Mouse (Mus musculus) adrenal gland, adult 8-10 months (tissue): ENCODE results near the gene Fgd2. TPM values are rescaled to one million over a fixed set of nuclear protein-coding genes. Genes with fewer than 3 reads are reported as not detected.
"Not testable (repeated sequence)": the region's sequence is repeated elsewhere in the genome, so short reads cannot be mapped to it uniquely, and the experiment has no call there.

Source experiments
- DNase-seq: peaks from one replicate; pipeline ENCODE4 v3.0.0; 2022
- total RNA-seq, 4 experiments: library from RNA; stranded (reverse); gene quantifications; 2 replicates each; pipeline ENCODE4 v1.2.4; 2022

Gene Fgd2
- total RNA-seq, 4 experiments from 2014 or later = 2.1 to 11.1 (median 6.9) TPM

DNA sequence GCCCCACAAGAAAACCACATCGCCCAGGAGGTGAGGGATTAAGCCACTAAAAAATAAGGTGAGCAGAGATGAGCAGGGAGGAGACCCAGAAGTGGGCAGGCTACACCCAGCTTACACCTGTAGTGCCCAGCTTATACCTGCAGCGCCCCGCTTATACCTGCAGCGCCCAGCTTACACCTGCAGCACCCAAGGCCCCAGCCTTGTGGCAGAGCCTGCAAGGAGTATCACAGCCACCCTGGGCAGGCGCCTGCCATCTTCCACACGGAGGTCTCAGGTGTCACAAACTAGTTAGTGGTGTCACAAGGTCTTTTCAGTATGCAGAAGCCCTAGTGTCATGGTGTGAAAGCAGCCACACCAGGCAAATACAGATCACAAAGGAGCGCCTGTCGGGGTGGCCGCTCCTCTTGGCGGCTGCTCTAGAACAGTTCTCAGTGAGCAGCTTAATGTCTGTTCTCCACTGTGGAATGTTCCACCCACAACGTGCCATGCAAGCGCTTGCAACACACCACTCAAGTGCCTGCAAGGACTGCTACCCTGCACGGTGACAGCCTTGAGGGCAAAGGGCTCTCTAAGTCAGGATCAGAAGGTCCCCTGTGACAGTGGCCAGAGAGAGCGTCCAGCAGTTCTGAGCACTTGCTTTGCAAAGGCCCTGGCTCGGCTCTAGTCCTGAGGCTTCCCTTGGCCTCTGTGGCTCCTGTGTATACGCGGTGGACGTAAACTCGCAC is 24.3 kb upstream of the Fgd2 start:
- no peak for DNase-seq

DNA sequence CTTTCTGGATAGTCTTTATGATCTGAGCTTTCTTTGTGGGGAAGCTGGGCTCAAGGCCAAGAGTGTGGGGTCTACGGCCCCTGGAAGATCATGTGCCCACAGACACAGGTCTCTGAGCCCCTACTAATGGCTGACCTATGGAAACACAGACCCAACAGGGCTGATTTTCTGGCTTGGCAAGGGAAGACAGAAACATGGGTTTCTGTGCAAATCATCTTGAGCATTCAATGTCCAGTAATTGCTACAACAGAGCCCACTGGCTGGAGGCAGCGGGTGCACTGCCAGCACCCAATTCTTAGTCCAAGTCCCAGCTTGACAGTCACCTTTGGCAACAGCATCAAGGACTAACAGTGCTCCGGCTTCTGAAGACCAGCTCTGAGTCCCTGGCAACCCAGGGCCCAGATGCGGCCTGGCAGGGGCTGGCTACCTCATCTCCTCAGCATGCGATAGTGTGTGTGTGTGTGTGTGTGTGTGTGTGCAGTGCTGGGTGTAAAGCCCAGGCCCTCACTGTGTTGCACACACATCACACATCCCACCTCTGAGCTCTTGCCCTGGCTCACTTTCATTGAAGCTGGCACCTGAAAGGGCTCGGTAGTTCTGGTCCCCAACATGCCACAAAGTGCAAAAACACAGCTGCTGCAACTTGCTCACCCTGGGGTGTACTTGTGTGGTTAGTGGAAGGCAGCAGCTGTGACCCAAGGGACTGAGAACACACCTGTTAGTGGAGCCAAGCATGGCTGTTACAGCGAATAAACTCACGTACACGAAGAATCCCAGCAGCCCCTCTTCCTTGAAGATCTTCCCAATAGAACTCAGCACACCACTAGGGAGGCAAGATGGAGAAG is 22.5 kb upstream of the Fgd2 start:
- no peak for DNase-seq

DNA sequence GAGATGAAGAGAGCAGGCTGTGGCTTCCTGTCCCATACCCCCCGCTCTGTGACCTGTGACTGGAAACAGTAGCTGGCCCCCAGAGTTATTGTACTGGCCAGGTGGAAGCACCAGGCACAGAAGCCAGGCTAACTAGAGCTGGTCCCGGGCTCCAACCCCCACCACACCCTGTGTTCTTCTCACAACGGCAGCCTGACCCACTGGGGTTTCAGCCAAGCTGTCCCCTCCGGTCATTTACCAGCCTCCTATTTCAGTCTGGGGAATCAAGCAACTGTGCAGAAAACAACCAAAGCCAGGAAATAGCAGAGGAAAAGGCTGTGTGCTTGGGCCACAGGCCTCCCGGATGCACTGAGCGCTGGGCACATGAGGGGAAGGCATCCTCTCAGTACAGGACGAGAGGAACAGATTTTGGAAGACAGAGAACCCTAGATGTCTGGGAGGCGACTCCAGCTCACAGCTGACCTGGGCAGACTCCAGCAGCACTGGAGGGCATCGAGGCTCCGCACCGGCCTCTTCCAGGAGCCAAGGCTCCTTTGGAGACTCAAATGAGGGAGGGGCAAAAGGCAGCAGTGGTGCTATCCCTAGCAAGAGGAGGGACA is 21.4 kb upstream of the Fgd2 start:
- DNase-seq = no peak

DNA sequence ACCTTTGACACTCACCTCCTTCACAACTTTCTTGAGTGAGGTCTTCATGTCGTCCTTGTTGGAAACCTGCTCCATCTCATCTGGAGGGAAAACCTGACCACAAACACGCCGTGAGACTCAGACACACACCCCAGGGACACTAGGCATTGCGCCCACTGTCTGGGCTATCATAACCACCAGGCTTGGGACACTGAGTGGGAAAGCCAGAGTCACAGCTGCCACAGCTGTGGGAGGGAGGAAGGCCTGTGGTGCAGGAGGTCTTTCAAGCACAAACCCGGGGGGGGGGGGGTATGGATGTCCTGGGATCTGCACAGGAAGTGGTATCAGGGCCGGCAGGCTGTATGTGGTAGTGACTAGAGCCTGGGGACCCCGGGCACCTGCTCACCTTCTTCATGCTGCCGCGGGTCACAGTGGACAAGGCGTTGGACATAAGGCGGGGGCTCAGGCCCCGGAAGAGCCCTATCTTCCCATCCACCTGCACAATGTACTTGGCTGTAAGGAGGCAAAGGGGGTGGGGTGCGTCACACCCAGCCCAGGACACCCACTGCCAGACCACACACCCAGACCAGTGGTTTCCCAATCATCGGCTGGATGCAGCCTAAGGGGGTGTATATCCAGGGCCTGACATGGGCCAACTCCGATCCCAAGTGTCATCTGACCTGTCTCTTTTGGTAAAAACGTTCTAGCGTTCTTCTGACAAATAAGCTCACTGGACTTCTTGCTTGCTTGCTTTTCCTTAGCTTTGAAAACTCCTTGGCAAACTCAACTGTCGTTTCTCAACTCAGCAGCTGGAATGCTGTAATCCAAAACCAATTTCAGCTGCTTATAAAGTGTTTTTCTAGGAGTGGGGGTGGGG is 20.1 kb upstream of the Fgd2 start:
- DNase-seq = no peak

DNA sequence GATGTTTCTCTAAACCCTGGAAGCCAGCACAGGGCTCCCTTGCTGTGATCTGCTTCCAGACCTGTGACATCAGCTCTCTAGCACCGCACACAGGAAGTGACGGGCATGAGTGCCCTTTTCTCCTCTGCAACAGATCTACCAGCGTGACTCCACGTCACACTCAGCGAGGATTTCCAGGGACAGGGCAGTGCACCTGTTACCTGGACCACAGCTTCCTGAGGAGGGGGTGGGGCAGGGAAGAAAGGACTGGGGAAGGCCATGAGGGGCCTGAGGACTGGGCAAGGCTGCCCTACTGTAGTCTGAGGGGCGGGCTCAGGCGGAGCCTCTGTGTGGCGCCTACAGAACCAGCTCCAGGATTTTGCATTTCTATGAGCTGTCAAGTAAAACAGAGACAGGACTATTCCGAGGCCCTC is 19.1 kb upstream of the Fgd2 start:
- peak; percentile 51 for DNase-seq

DNA sequence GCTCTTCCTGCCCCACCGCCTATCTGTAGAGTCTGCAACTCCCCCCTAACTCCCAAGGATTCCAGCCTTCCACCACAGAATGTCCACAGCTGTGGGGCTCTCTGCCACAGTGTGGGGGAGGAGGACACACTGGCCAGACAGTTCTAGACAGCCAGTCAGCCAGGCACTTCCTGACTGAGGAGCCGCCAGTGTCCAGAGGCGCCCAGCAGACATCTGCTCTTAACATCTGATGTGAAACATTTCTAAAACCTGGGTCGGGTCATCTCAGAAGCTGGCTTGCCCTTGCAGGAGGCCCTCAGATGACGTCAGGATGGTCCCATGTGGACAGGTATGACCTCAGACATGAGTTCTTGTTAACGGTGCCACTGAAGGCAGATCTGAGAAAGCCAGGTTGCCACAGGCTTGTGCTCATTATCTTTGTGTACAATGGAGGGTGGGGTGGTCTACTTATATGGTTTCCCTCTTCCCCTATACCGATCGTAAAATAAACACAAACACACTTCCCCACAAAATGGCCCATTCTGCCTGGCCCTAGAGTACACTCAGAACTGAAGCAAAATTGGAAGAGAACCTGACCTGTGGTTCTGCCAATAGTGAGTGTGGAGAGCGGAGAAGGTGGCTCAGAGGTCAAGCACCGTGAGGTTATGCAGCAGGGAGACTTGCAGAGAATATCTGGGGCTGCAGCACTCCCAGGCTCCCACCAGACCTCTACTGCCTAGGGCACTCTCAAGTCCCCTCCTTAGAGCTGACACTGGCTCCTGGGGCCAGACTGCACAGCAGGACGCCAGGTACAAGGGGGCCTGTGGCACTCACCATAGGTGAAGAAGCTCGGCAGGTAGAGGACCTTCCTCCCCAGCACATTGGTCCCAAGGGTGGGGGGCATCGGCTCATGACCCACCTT is 18.5 kb upstream of the Fgd2 start:
- no peak for DNase-seq

DNA sequence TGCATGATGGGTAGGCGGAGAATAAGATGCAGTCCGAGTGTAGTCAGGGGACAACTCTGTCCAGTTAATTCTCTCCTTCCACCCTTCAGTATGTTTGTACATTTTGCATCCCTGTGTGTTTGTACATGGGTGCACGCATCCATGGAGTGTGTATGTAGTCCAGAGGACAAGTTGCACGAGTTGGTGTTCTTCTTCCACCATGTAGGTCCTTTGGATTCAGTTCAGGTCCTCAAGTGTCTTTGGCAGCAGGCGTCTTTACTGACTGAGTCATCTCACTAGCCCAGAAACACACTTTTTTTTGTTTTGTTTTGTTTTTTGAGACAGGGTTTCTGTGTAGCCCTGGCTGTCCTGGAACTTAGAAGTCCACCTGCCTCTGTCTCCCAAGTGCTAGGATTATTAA is 17.5 kb upstream of the Fgd2 start:
- DNase-seq = no peak

DNA sequence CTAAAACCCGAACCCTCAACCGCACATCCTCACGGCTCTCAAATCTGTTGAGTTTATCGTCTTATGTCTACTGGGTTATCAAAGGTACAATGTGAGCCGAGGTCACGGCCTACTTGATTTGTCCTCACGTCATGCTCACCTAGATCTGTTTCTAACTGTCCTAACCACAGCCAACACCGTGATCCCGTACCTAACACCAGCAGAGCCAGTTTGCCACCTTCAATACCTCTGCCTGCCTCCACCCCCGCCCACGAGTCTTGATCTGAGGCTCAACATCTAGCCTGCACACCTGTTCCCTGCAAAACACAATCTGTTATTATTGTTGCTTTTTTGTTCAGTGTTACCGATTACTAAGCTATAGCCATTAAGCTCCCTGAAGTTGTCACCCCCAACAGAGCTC is 15.4 kb upstream of the Fgd2 start:
- DNase-seq = no peak

DNA sequence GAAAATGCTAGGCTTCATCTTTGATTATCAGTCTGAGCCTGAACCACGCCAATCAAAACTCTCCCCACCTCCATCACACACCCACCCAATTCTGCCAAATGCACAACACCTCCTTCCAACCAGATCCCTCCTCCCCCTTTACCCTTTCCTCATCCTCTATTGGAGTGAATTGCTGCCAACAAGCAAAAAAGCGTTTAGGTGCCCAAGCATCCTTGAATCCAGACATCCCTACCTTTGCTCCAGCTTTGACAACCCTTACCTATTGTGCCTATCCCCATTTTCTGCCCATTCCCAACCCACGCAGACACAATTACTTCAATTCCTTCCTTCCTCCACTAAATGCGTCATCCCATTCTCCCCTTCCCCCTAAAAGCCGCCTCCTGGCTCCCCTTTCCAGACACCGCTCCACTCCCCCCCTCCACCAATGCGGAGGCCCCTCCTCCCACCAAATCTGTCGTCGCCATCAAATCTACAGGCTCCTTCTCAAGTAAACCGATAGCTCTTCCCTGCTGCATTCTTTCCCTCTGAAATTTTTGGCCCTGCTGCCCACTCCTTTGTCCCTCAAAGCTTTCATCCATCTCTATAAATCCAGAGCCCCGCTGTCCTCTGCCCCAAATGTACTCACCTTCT is 14.1 kb upstream of the Fgd2 start:
- no peak for DNase-seq

DNA sequence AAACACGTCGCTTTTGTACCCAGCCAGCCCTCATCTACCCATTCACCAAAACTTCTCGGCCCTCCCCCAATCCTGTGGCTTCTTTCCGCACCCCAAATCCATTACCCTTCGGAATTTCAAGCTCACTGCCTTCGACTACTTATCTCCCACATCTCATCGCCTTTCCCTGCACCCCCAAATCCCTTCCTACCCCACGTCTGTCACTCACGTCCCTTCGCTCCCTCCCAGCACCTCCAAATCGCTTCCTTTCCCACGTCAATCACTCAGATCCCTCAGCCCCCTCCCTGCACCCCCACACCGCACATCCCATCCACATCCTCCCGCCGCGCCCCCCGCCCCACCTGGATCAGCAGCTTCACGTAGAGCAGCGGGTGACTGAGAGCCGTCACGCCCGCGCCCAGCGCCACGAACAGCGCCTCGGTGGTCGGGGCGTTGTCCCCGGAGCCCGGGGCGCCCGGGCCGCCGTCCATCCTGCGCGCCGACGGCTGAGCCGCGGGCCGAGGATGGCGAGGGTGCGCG is 13.5 kb upstream of the Fgd2 start:
- DNase-seq = no peak

DNA sequence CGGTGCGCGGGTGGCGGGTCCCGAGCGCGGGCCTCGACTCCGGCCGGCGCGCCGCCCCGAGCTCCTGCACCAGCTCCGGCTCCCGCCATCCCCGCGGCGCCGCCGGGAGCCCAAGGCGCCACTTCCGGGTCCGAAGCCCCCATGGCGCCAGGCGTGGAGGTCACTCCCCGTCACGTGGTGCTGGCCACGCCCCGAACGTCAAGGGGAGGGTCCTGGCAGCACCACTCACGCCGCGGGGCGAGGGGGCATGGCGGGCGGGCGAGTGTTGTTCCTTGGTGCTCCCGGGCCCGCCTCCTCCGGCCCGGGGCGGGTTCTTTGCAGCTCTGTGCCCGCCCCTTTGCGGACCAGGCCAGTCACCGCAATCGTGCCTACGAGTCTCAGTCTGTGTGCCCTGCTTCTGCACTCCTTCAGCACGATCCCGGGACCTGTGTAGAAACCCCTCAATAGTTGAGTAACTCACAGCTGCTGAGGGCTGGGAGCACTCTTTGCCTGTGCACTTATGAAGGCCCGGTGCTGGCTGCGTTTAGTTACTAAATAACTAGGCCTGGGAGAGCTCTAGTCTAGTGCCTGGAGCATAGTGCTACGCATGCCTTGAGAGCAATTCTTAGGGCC is 13.0 kb upstream of the Fgd2 start, which contains the start of gene Mtch1:
Mtch1 (minus strand) TSS at position 290 of the 612 bp plus-strand sequence.
- peak; percentile 97 for DNase-seq

DNA sequence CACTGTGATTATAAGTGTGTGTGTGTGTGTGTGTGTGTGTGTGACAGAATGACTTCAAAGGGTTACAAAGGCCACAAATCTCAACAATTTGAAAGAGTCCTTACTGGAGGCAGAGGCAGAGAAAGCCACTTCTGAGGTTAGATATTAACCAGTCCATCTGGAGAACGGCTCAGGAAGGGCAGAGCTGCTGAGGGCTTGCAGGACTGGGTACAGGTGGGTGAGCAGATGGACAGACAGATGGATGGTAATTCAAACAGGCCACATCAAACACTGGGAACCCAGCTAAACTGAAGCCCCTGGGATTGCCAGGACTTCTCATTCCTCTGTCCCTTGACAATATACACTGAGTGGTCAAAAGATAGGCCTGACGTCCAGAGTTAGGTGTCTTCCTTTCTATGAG is 11.7 kb upstream of the Fgd2 start:
- no peak for DNase-seq

DNA sequence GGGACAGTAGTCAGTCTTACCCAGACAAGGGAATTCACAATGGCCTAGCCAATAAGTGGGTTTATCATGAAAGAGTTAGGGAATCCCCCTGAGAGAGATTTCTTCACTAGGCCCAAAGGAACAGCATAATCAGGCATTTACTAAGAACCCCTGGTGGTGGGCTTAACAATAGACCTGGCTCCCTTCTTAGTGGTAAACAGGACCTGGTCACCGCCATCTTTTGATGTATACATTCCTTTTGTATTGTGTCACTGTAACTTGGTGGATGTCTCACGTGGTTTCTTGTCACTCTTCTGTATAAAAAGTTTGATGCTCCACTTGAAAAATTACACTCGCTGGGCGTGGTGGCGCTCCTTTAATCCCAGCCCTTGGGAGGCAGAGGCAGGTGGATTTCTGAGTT is 9.7 kb upstream of the Fgd2 start:
- DNase-seq = not testable (repeated sequence)

DNA sequence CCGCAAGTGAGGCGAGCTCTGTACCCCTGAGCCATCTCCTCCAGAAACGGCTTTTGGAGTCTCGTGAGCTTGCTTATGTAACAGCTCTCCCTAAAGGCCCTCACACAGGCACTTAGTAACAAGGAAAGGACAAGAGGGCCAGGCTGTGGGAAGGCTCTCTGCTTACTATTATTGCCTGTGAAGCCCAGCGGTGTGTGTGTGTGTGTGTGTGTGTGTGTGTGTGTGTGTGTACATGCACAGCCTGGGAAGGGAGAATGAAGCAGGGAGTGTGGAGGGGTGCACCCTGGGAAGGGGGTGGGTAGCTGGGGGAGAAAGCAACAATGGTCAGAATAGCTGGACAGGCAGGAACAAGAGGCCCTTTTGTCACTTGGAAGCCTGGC is 5.3 kb upstream of the Fgd2 start:
- no peak for DNase-seq

DNA sequence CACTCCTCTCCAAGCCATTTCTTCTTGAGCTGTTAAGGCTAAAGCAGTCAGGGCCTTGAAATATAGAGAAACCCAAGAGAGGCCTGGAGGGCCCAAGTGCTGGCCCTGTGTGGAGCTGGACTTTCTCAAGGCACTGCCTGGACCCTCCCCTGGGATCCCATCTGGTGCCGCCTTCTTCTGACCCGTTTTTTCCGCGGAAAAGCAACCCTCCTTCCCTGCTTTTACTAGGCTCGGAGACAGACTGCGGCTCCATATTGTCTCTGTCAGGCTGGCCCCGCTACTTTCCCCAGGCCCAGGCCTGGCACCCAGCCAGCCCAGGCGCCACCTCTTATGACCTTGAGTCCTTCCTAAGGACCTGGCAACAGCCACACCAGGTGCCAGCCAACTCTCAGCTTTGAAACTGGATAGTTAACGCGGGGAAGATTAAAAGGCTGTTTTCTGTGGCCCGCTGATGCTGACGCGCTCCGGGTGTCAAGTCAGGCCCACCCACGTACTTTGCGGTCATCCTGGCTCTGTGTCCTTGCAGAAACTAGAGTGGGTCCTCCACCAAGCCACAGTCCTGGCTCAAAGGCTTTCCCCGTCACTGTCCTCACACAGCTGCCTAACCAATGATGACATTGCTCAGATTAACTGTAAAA is 4.8 kb upstream of the Fgd2 start:
- peak; percentile 60 for DNase-seq

DNA sequence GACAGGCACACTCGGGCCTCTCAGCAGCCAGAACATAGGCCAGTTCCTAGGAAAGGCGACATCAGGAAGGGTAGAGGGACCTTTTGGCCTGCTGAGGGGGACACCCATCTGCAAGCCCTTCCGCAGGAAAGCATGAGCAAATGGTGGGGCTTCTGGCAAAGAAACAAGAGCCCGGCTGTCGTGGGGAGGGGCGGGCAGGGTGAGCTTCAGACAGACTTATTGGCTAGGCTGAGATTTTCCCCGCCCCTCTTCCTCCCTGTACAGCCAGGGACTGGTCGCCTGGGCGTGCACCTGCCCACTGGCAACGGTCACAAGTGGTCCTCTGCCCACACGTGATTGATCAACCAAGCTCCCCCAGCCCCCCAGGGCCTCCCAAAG is 4.2 kb upstream of the Fgd2 start:
- peak; percentile 82 for DNase-seq

DNA sequence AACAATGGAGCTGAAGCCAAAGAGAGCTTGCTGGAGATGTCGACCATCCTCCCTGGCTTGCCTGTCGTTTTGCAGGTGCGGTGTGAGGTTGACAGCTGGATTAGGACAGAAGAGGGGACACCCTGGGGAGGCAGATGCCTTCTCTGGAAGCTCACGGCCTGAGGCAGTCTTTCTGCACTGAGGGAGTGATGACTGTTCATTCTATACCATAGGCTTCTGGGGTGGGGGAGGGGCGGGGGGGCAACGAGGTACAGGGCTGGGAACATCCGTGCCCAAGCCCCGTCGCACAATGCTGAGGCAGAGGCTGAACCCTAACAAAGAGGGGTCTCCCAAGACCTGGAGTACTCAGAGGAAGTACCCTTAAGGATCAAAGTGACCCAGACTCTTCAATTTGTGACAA is 3.8 kb upstream of the Fgd2 start:
- DNase-seq = no peak

DNA sequence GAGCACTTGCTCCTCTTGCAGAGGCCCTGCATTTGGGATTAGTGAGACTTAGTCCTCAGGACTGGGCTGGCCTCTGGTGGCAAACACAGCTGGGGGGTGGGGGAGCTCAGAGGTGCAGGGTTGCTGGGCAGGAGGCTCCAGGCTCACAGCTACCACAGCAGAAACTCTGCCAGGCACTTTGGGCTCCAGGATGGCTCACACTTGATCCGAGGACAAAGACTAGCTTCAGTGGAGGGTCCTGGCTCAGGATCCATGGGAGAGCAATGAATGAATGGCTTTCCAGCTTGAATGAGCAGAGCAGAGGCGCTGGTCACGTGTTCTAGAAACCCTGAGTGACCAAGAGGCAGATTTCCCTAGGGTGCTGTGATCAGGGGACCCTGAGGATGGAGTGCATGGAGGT is 1.8 kb upstream of the Fgd2 start:
- DNase-seq = no peak

DNA sequence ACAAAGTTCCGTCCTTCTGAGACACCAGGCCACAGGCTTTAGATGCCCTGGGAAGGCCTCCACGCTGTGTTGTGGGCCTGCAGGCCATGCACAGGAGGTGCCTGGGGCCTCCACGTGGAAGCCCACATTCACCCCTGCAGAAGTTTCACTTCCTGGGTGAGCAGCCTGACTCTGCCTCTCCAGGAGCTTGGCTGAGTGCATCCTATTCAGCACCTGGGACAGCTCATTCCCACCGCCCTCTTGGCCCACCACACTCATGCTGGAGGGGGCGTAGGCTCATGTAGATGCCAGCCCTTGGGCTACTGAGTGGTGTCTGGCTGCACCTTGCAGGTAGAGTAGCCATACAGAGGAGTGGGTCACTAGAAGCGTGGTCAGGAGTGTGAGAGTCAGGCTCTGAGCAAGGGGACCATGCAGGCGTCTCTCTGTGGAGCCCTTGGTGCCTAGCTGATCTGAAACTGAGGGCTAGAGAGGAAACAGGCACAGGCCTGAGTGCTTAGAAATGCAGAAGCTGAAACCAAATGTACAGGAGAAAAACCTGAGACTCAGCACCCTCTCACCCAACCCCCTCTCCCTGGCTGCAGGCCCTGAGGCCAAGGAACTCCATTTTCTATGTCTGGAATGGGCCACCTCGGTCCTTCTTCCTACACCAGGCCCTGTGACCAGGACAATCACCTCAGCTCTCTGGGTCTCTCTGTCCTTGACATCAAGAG is 1.4 kb downstream of the Fgd2 start:
- no peak for DNase-seq
